Mouse (Mus musculus): ENCODE measurements around the gene Gm37240. TPM values are rescaled to one million over a fixed set of nuclear protein-coding genes. Genes with fewer than 3 reads are reported as not detected.

The Gm37240 gene
- polyA plus RNA-seq, 1 experiment from 2014 or later, result 4.6 TPM

- Histone ChIP-seq H3K36me3 (ENCODE audit: control insufficient read depth, insufficient read depth, low read length) (no peaks in the 10 kb centered on the region), H3K4me3 (ENCODE audit: low read length) (no peak overlapping the region), H3K4me2 (ENCODE audit: low read depth, low read length) (no peak overlapping the region), H3K9ac (ENCODE audit: low read length) (no peak overlapping the region), H3K4me1 (replicated peaks; ENCODE audit: control insufficient read depth, insufficient read depth, low read length) (peaks cover 1% of the 10 kb centered on the region), H3K27ac (ENCODE audit: low read length) (no peak overlapping the region), H3K27me3 (ENCODE audit: control insufficient read depth, insufficient read depth, low read depth, low read length) (no peaks in the 10 kb centered on the region), H3K9me3 (ENCODE audit: control insufficient read depth, low read length) (no peaks in the 10 kb centered on the region)
- WGBS, result 61% methylated on average over 5 of the region's 5 CpGs
- ATAC-seq (ENCODE audit: low read depth), result no peak; the same call in 1 of the 2 replicates
Measured at GRCm38 (mm10) chr3:84701964-84702363, 1185.4 kb downstream of the Gm37240 start.

DNA sequence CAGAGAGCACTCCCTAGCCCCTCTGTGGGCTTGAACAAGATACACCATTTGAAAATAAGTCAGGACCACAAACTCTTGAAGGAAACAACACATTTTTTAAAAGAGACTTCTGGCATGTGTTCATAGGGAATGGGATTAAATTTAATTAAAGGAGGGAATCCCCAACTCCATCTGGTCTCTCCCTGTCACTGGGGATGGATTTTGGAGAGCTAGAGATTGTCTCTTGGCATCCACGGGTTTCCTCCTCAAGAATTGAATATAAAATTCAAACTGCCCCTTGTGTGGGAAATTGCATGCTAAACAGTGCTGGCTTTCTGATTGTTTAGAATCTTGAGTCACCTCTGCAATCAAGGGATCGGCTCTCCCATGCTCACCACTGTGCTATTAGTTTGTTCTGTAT, 1185.8 kb downstream of the Gm37240 start:
- WGBS, result 73% methylated on average over 2 of the region's 2 CpGs
- ATAC-seq (ENCODE audit: low read depth), result no peak
- Histone ChIP-seq H3K4me3 (ENCODE audit: low read length) (no peak overlapping the region), H3K9me3 (ENCODE audit: control insufficient read depth, low read length) (no peaks in the 10 kb centered on the region), H3K4me2 (ENCODE audit: low read depth, low read length) (no peak overlapping the region), H3K27me3 (ENCODE audit: control insufficient read depth, insufficient read depth, low read depth, low read length) (no peaks in the 10 kb centered on the region), H3K4me1 (replicated peaks; ENCODE audit: control insufficient read depth, insufficient read depth, low read length) (peaks cover 6% of the 10 kb centered on the region), H3K9ac (ENCODE audit: low read length) (no peak overlapping the region), H3K36me3 (ENCODE audit: control insufficient read depth, insufficient read depth, low read length) (no peaks in the 10 kb centered on the region), H3K27ac (ENCODE audit: low read length) (no peak overlapping the region)

DNA sequence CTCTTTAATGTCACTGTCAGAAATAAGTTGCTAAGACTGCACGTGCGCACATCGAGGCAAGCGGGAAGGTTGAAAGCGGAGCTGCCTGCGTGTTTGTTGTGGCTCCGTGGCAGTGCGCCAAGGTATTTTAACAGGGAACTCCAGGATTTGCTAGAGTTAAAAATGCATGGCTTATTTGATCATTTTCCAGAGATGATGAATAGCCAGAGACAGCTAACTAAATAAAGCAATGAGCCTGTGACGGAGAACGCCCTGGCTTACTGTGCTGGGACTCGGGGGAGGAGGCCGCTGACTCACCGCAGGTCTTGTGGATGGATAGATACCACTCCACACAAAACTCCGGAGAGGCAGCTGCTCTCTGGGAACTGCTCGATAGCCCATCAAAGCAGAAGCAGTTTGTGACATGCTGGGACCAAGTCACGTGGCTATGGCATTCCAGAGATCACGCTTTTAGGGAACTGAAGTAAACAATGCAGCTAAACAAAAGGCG, 1190.8 kb downstream of the Gm37240 start:
- peak overlapping the region; percentile 73 for H3K27ac ChIP-seq (ENCODE audit: low read length)
- ATAC-seq (ENCODE audit: low read depth), result peak; percentile 78
- H3K9me3 ChIP-seq (ENCODE audit: control insufficient read depth, low read length), result no peaks in the 10 kb centered on the region
- no peaks in the 10 kb centered on the region for H3K27me3 ChIP-seq (ENCODE audit: control insufficient read depth, insufficient read depth, low read depth, low read length)
- H3K4me3 ChIP-seq (ENCODE audit: low read length), result peak overlapping the region; percentile 25
- peaks cover 24% of the 10 kb centered on the region for H3K4me1 ChIP-seq (replicated peaks; ENCODE audit: control insufficient read depth, insufficient read depth, low read length)
- 10% methylated on average over 18 of the region's 18 CpGs for WGBS
- 0 out of 2 replicates have a peak overlapping the region, but pooled peaks have one; percentile 20 for H3K9ac ChIP-seq (ENCODE audit: low read length)
- H3K4me2 ChIP-seq (ENCODE audit: low read depth, low read length), result peak overlapping the region; percentile 48
- no peaks in the 10 kb centered on the region for H3K36me3 ChIP-seq (ENCODE audit: control insufficient read depth, insufficient read depth, low read length)

DNA sequence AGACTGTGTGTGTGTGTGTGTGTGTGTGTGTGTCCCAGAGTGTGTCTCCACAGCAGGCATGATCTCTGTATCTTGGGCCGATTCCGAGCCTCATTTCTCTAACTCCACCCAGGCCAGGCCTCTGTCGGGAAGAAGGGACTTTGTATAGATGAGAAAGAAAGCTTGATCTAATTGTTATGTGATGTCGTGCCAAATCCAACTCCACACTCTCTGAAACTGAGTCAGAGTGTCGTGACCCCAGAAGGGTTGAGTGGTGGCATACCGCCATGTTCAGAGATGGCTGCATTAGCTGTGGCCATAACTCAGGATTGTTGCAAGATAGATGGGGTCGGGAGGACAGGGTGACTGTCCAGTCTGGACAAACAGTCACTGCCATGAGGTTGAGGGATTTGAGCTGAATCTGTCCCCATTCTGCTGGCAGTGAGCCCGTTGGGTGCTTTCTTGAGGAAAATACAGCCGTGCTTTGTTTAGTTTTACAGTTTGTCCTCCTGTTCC, 1191.4 kb downstream of the Gm37240 start:
- Histone ChIP-seq H3K9me3 (ENCODE audit: control insufficient read depth, low read length) (no peaks in the 10 kb centered on the region), H3K9ac (ENCODE audit: low read length) (no peak overlapping the region), H3K36me3 (ENCODE audit: control insufficient read depth, insufficient read depth, low read length) (no peaks in the 10 kb centered on the region), H3K4me1 (replicated peaks; ENCODE audit: control insufficient read depth, insufficient read depth, low read length) (peaks cover 24% of the 10 kb centered on the region), H3K4me2 (ENCODE audit: low read depth, low read length) (peak overlapping the region; percentile 48), H3K27me3 (ENCODE audit: control insufficient read depth, insufficient read depth, low read depth, low read length) (no peaks in the 10 kb centered on the region), H3K27ac (ENCODE audit: low read length) (peak overlapping the region; percentile 73), H3K4me3 (ENCODE audit: low read length) (peak overlapping the region; percentile 25; the same call in 1 of the 2 replicates)
- WGBS, result 27% methylated on average over 9 of the region's 9 CpGs
- peak; percentile 87 for ATAC-seq (ENCODE audit: low read depth)

DNA sequence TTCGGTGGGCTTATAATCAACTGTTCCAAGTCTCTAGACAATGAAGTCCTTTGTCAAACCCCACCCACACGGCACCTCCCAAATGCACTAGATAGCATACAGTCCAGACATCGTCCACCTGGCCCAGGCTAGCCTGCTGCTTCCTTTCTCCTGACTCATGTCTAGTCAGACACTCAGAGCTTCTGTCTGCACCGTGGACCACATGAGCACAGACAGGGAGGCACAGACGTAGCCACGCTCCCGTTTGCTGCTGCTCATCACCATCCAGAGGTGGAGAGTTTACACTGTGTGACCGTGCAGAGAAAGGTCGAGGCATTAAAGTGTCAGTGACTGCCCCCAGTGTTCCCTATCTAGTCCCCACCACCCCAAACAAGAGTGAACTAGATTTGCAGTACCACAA, 1191.9 kb downstream of the Gm37240 start:
- H3K27ac ChIP-seq (ENCODE audit: low read length), result peak overlapping the region; percentile 73
- H3K9ac ChIP-seq (ENCODE audit: low read length), result no peak overlapping the region
- no peaks in the 10 kb centered on the region for H3K9me3 ChIP-seq (ENCODE audit: control insufficient read depth, low read length)
- H3K4me2 ChIP-seq (ENCODE audit: low read depth, low read length), result peak overlapping the region; percentile 48
- peak; percentile 46; the same call in 1 of the 2 replicates for ATAC-seq (ENCODE audit: low read depth)
- H3K27me3 ChIP-seq (ENCODE audit: control insufficient read depth, insufficient read depth, low read depth, low read length), result no peaks in the 10 kb centered on the region
- peaks cover 24% of the 10 kb centered on the region for H3K4me1 ChIP-seq (replicated peaks; ENCODE audit: control insufficient read depth, insufficient read depth, low read length)
- H3K4me3 ChIP-seq (ENCODE audit: low read length), result no peak overlapping the region
- 18% methylated on average over 9 of the region's 9 CpGs for whole genome bisulfite sequencing
- no peaks in the 10 kb centered on the region for H3K36me3 ChIP-seq (ENCODE audit: control insufficient read depth, insufficient read depth, low read length)

DNA sequence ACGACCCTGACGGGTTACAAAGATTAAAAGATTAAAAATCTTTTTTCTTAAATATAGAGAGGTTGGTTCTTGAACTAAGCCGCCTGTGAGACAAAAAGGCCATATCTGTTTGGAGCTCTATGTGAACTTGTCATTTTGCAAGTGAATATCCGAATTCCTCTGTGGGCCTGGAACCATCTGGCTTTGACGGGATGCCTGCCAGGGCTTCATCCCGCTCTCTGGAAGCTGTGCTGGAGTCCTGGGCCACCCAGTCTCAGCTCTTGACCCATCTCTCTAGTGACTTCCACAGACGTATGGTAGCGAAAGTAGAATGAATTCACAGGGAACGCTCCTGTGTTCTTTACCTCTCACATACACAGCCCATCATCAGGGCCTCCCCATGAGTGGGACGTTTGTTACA, 1193.4 kb downstream of the Gm37240 start:
- H3K27ac ChIP-seq (ENCODE audit: low read length), result no peak overlapping the region
- H3K4me2 ChIP-seq (ENCODE audit: low read depth, low read length), result no peak overlapping the region
- H3K9me3 ChIP-seq (ENCODE audit: control insufficient read depth, low read length), result no peaks in the 10 kb centered on the region
- 53% methylated on average over 10 of the region's 10 CpGs for WGBS
- H3K27me3 ChIP-seq (ENCODE audit: control insufficient read depth, insufficient read depth, low read depth, low read length), result no peaks in the 10 kb centered on the region
- no peak overlapping the region for H3K9ac ChIP-seq (ENCODE audit: low read length)
- H3K36me3 ChIP-seq (ENCODE audit: control insufficient read depth, insufficient read depth, low read length), result no peaks in the 10 kb centered on the region
- peaks cover 24% of the 10 kb centered on the region for H3K4me1 ChIP-seq (replicated peaks; ENCODE audit: control insufficient read depth, insufficient read depth, low read length)
- no peak overlapping the region for H3K4me3 ChIP-seq (ENCODE audit: low read length)
- no peak for ATAC-seq (ENCODE audit: low read depth)

- Histone ChIP-seq H3K27ac (ENCODE audit: low read length) (no peak overlapping the region), H3K4me1 (replicated peaks; ENCODE audit: control insufficient read depth, insufficient read depth, low read length) (peaks cover 24% of the 10 kb centered on the region), H3K4me2 (ENCODE audit: low read depth, low read length) (no peak overlapping the region), H3K36me3 (ENCODE audit: control insufficient read depth, insufficient read depth, low read length) (no peaks in the 10 kb centered on the region), H3K9ac (ENCODE audit: low read length) (no peak overlapping the region), H3K9me3 (ENCODE audit: control insufficient read depth, low read length) (no peaks in the 10 kb centered on the region), H3K4me3 (ENCODE audit: low read length) (no peak overlapping the region), H3K27me3 (ENCODE audit: control insufficient read depth, insufficient read depth, low read depth, low read length) (no peaks in the 10 kb centered on the region)
- 51% methylated on average over 4 of the region's 4 CpGs for WGBS
- ATAC-seq (ENCODE audit: low read depth), result no peak
Measured at GRCm38 (mm10) chr3:84692647-84693199, 1194.6 kb downstream of the Gm37240 start.

DNA sequence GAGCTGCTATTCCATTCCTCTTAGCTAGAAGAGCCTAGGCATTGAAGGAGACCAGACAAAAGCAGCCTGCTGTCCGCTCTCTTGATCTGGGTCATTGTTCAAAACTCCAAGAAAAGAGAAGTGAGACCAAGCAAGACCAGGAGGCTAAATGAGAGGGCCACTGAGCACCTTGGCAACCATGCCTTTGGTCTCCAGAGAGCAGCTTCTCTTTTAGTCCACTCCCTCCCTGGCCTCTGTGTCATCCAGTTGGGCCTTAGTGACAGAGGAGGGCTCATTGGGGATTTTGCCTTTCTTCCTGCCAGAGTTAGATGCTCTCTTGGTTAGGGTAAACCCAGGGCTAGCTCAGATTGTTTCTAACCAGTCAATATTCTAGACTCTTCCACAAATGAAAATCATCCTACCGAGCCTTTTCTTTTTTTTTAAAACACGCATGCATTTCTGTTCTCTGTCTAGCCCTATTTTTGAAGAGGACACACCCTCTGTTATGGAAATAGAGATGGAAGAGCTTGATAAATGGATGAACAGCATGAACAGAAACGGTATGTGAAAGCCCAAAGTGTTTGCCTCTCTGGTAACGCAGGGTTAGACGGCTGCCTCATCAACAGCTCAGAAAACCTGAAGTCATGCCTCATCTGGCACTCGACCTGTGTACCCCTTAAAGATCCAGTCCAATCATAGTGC, 1197.1 kb downstream of the Gm37240 start:
- H3K4me2 ChIP-seq (ENCODE audit: low read depth, low read length), result no peak overlapping the region
- no peak overlapping the region for H3K4me3 ChIP-seq (ENCODE audit: low read length)
- H3K9ac ChIP-seq (ENCODE audit: low read length), result no peak overlapping the region
- H3K9me3 ChIP-seq (ENCODE audit: control insufficient read depth, low read length), result no peaks in the 10 kb centered on the region
- peaks cover 6% of the 10 kb centered on the region for H3K4me1 ChIP-seq (replicated peaks; ENCODE audit: control insufficient read depth, insufficient read depth, low read length)
- no peaks in the 10 kb centered on the region for H3K36me3 ChIP-seq (ENCODE audit: control insufficient read depth, insufficient read depth, low read length)
- H3K27ac ChIP-seq (ENCODE audit: low read length), result no peak overlapping the region
- WGBS, result 72% methylated on average over 7 of the region's 7 CpGs
- ATAC-seq (ENCODE audit: low read depth), result no peak
- no peaks in the 10 kb centered on the region for H3K27me3 ChIP-seq (ENCODE audit: control insufficient read depth, insufficient read depth, low read depth, low read length)

GRCm38 (mm10) chr3:84689656-84690055, 1197.7 kb downstream of the Gm37240 start:
- H3K4me1 ChIP-seq (replicated peaks; ENCODE audit: control insufficient read depth, insufficient read depth, low read length), result peaks cover 4% of the 10 kb centered on the region; the same call in 1 of the 2 replicates
- no peaks in the 10 kb centered on the region for H3K9me3 ChIP-seq (ENCODE audit: control insufficient read depth, low read length)
- no peak overlapping the region for H3K27ac ChIP-seq (ENCODE audit: low read length)
- H3K4me2 ChIP-seq (ENCODE audit: low read depth, low read length), result no peak overlapping the region
- H3K27me3 ChIP-seq (ENCODE audit: control insufficient read depth, insufficient read depth, low read depth, low read length), result no peaks in the 10 kb centered on the region
- no peak for ATAC-seq (ENCODE audit: low read depth)
- H3K9ac ChIP-seq (ENCODE audit: low read length), result no peak overlapping the region
- H3K36me3 ChIP-seq (ENCODE audit: control insufficient read depth, insufficient read depth, low read length), result no peaks in the 10 kb centered on the region
- 78% methylated on average over 2 of the region's 2 CpGs for WGBS
- no peak overlapping the region for H3K4me3 ChIP-seq (ENCODE audit: low read length)
